Mouse (Mus musculus): Measurements from ENCODE around the gene Upf2. TPM values are rescaled to one million over a fixed set of nuclear protein-coding genes. Genes with fewer than 3 reads are reported as not detected.
A peak's percentile ranks its signal among the peaks of the same experiment; 100 is the strongest.
"Not testable (repeated sequence)": the region's sequence is repeated elsewhere in the genome, so short reads cannot be mapped to it uniquely, and the experiment has no call there.

Gene Upf2
- polyA plus RNA-seq, 1 experiment, result 4.5 TPM

GRCm38 (mm10) chr2:6080037-6080436 is 128.8 kb downstream of the Upf2 start:
- 0 out of 2 replicates have a peak, but pooled peaks cover 2% of the 10 kb centered on the region for H3K4me1 ChIP-seq (ENCODE audit: control insufficient read depth, insufficient read depth, low read length)
- no peak overlapping the region for H3K4me3 ChIP-seq (replicated peaks; ENCODE audit: extremely low read depth, low read depth, low read length)
- TF ChIP-seq POLR2A (IDR thresholded peaks at IDR 0.05; ENCODE audit: borderline replicate concordance, extremely low read depth, low read depth, low read length), result no peak
- no peak for TF ChIP-seq CTCF (IDR thresholded peaks at IDR 0.05; ENCODE audit: insufficient read depth, low read length)
- WGBS, result 79% methylated on average over 1 of the region's 1 CpGs
- no peak for DNase-seq

- no peak for TF ChIP-seq POLR2A (IDR thresholded peaks at IDR 0.05; ENCODE audit: borderline replicate concordance, extremely low read depth, low read depth, low read length)
- TF ChIP-seq CTCF (IDR thresholded peaks at IDR 0.05; ENCODE audit: insufficient read depth, low read length), result no peak
- 0 out of 2 replicates have a peak, but pooled peaks cover 2% of the 10 kb centered on the region for H3K4me1 ChIP-seq (ENCODE audit: control insufficient read depth, insufficient read depth, low read length)
- peak; percentile 53 for DNase-seq
- WGBS, result 28% methylated on average over 8 of the region's 8 CpGs
- H3K4me3 ChIP-seq (replicated peaks; ENCODE audit: extremely low read depth, low read depth, low read length), result no peak overlapping the region
These were observed 129.8 kb downstream of the Upf2 start for GRCm38 (mm10) chr2:6081108-6081507.

GRCm38 (mm10) chr2:6082615-6083014 is 131.3 kb downstream of the Upf2 start:
- no peak for DNase-seq
- WGBS, result 86% methylated on average over 6 of the region's 6 CpGs
- TF ChIP-seq CTCF (IDR thresholded peaks at IDR 0.05; ENCODE audit: insufficient read depth, low read length) (no peak), POLR2A (IDR thresholded peaks at IDR 0.05; ENCODE audit: borderline replicate concordance, extremely low read depth, low read depth, low read length) (no peak)
- Histone ChIP-seq H3K4me3 (replicated peaks; ENCODE audit: extremely low read depth, low read depth, low read length) (no peak overlapping the region), H3K4me1 (ENCODE audit: control insufficient read depth, insufficient read depth, low read length) (0 out of 2 replicates have a peak, but pooled peaks cover 2% of the 10 kb centered on the region)

- Histone ChIP-seq H3K4me1 (ENCODE audit: control insufficient read depth, insufficient read depth, low read length) (0 out of 2 replicates have a peak, but pooled peaks cover 2% of the 10 kb centered on the region), H3K4me3 (replicated peaks; ENCODE audit: extremely low read depth, low read depth, low read length) (no peak overlapping the region)
- 72% methylated on average over 1 of the region's 1 CpGs for WGBS
- TF ChIP-seq POLR2A (IDR thresholded peaks at IDR 0.05; ENCODE audit: borderline replicate concordance, extremely low read depth, low read depth, low read length), result no peak
- TF ChIP-seq CTCF (IDR thresholded peaks at IDR 0.05; ENCODE audit: insufficient read depth, low read length), result no peak
- no peak for DNase-seq
These were observed 132.4 kb downstream of the Upf2 start for GRCm38 (mm10) chr2:6083696-6084095.

GRCm38 (mm10) chr2:6085622-6086530 is 134.6 kb downstream of the Upf2 start:
- DNase-seq, result no peak
- Histone ChIP-seq H3K4me1 (ENCODE audit: control insufficient read depth, insufficient read depth, low read length) (0 out of 2 replicates have a peak, but pooled peaks cover 2% of the 10 kb centered on the region), H3K4me3 (replicated peaks; ENCODE audit: extremely low read depth, low read depth, low read length) (no peak overlapping the region)
- 75% methylated on average over 19 of the region's 19 CpGs for WGBS
- no peak for TF ChIP-seq CTCF (IDR thresholded peaks at IDR 0.05; ENCODE audit: insufficient read depth, low read length)

GRCm38 (mm10) chr2:6087151-6087550 is 135.9 kb downstream of the Upf2 start:
- Histone ChIP-seq H3K4me3 (replicated peaks; ENCODE audit: extremely low read depth, low read depth, low read length) (no peak overlapping the region), H3K4me1 (ENCODE audit: control insufficient read depth, insufficient read depth, low read length) (no peaks in the 10 kb centered on the region)
- WGBS, result 82% methylated on average over 5 of the region's 5 CpGs
- TF ChIP-seq POLR2A (IDR thresholded peaks at IDR 0.05; ENCODE audit: borderline replicate concordance, extremely low read depth, low read depth, low read length), result no peak
- no peak for TF ChIP-seq CTCF (IDR thresholded peaks at IDR 0.05; ENCODE audit: insufficient read depth, low read length)
- DNase-seq, result no peak

- 84% methylated on average over 16 of the region's 16 CpGs for WGBS
- DNase-seq; H3K4me3 ChIP-seq (replicated peaks; ENCODE audit: extremely low read depth, low read depth, low read length); H3K4me1 ChIP-seq (ENCODE audit: control insufficient read depth, insufficient read depth, low read length): not testable (repeated sequence)
These were observed 138.7 kb downstream of the Upf2 start for GRCm38 (mm10) chr2:6089941-6090340.

GRCm38 (mm10) chr2:6097113-6097716 is 145.9 kb downstream of the Upf2 start:
- TF ChIP-seq POLR2A (IDR thresholded peaks at IDR 0.05; ENCODE audit: borderline replicate concordance, extremely low read depth, low read depth, low read length) (no peak), CTCF (IDR thresholded peaks at IDR 0.05; ENCODE audit: insufficient read depth, low read length) (no peak)
- no peak for DNase-seq
- Histone ChIP-seq H3K4me3 (replicated peaks; ENCODE audit: extremely low read depth, low read depth, low read length) (no peak overlapping the region), H3K4me1 (ENCODE audit: control insufficient read depth, insufficient read depth, low read length) (peaks cover 4% of the 10 kb centered on the region)
- WGBS, result 67% methylated on average over 7 of the region's 7 CpGs

GRCm38 (mm10) chr2:6098924-6099323 is 147.7 kb downstream of the Upf2 start:
- Histone ChIP-seq H3K4me1 (ENCODE audit: control insufficient read depth, insufficient read depth, low read length) (peaks cover 4% of the 10 kb centered on the region), H3K4me3 (replicated peaks; ENCODE audit: extremely low read depth, low read depth, low read length) (no peak overlapping the region)
- 27% methylated on average over 6 of the region's 6 CpGs for WGBS
- no peak for TF ChIP-seq POLR2A (IDR thresholded peaks at IDR 0.05; ENCODE audit: borderline replicate concordance, extremely low read depth, low read depth, low read length)
- TF ChIP-seq CTCF (IDR thresholded peaks at IDR 0.05; ENCODE audit: insufficient read depth, low read length), result no peak
- DNase-seq, result peak; percentile 26

- WGBS, result 53% methylated on average over 9 of the region's 9 CpGs
- H3K4me3 ChIP-seq (replicated peaks; ENCODE audit: extremely low read depth, low read depth, low read length), result no peak overlapping the region
- peaks cover 4% of the 10 kb centered on the region for H3K4me1 ChIP-seq (ENCODE audit: control insufficient read depth, insufficient read depth, low read length)
- TF ChIP-seq CTCF (IDR thresholded peaks at IDR 0.05; ENCODE audit: insufficient read depth, low read length) (no peak), POLR2A (IDR thresholded peaks at IDR 0.05; ENCODE audit: borderline replicate concordance, extremely low read depth, low read depth, low read length) (no peak)
- DNase-seq, result no peak
These were observed 148.2 kb downstream of the Upf2 start for GRCm38 (mm10) chr2:6099443-6099842.

All from lung, adult 2 months (tissue).